Mouse (Mus musculus) embryonic facial prominence, embryonic 12.5 days (tissue): ENCODE data around the gene Gm21822. TPM values are rescaled to one million over a fixed set of nuclear protein-coding genes. Genes with fewer than 3 reads are reported as not detected.
"Not testable (repeated sequence)": the region's sequence is repeated elsewhere in the genome, so short reads cannot be mapped to it uniquely, and the experiment has no call there.

Experiments used
- ATAC-seq: fragments of 200-750 bp; cut with Nextera tagmentation; 2 replicates; pipeline ENCODE4 v1.8.0; 2017; ENCODE audit not compliant: insufficient number of reproducible peaks, insufficient read depth, low FRiP score, low TSS enrichment
- H3K27ac ChIP-seq: fragments of 300-500 bp; sonication (generic); 2 replicates; pipeline ENCODE4 v1.5.1; 2016; ENCODE audit warnings: mild to moderate bottlenecking
- H3K27me3 ChIP-seq: fragments of 300-500 bp; sonication (generic); 2 replicates; pipeline ENCODE4 v1.6.1; 2016; ENCODE audit warnings: mild to moderate bottlenecking, moderate library complexity
- H3K36me3 ChIP-seq: fragments of 300-500 bp; sonication (generic); 2 replicates; pipeline ENCODE4 v1.6.1; 2016; ENCODE audit warnings: mild to moderate bottlenecking
- H3K4me1 ChIP-seq: fragments of 300-500 bp; sonication (generic); 2 replicates; pipeline ENCODE4 v1.6.1; 2016
- H3K4me2 ChIP-seq: fragments of 300-500 bp; sonication (generic); replicated peaks from 2 replicates; pipeline ENCODE4 v1.6.1; 2016; ENCODE audit warnings: mild to moderate bottlenecking, moderate library complexity
- H3K4me3 ChIP-seq: fragments of 300-500 bp; sonication (generic); 2 replicates; pipeline ENCODE4 v1.5.1; 2016; ENCODE audit warnings: mild to moderate bottlenecking
- H3K9ac ChIP-seq: fragments of 300-500 bp; sonication (generic); 2 replicates; pipeline ENCODE4 v1.6.1; 2016; ENCODE audit warnings: mild to moderate bottlenecking, moderate library complexity
- H3K9me3 ChIP-seq: fragments of 300-500 bp; sonication (generic); 2 replicates; pipeline ENCODE4 v1.6.1; 2016; ENCODE audit warnings: mild to moderate bottlenecking, moderate library complexity
- WGBS: fragments of 180-500 bp; shearing (Covaris S2); methylation state at CpG from one replicate; pipeline ENCODE4 v1.1.7; 2016; 5-methylcytosine and 5-hydroxymethylcytosine counted together
- polyA plus RNA-seq: library from polyadenylated mRNA; unstranded; fragments of >200 nt; fragmentation: Nextera tagmentation; extraction: Ambion mirVana; gene quantifications from 2 replicates; pipeline ENCODE4 v1.2.1, GENCODE M21; 2016

The Gm21822 gene
- not detected in 2 replicates for polyA plus RNA-seq

DNA sequence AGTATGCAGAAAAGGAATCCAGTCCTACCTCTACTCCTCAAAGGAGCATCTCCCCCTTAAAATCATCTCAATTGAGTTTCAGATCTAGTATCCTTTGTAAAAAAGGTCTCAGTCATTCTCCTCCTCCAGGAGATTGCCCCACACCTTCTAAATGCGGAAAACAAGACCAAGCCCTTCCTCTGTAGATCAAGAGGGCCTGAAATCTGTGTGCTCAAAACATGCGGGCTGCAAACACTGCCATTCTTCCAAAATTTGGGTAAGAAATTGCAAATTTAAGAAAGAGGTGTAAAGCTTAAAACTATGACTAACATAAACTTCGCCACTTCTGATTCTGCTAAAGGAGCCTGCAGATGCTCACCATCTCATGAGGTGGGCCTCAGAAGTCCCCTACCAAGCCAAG lies at the start of gene Gm21822:
Gene Gm21822, plus strand, starts transcription at position 301 of the 400 bp plus-strand sequence.
- not testable (repeated sequence) for H3K9ac ChIP-seq, H3K9me3 ChIP-seq, H3K4me1 ChIP-seq, H3K27me3 ChIP-seq, H3K36me3 ChIP-seq, H3K27ac ChIP-seq, H3K4me3 ChIP-seq, ATAC-seq, H3K4me2 ChIP-seq
- WGBS, result no CpG with 5 or more reads among the region's 3 CpGs
